Mouse (Mus musculus) hindbrain, embryonic 11.5 days (tissue): ENCODE results near the gene Elmo1. TPM values are rescaled to one million over a fixed set of nuclear protein-coding genes. Genes with fewer than 3 reads are reported as not detected.

ENCODE experiments used
- ATAC-seq: fragments of 200-750 bp; cut with Nextera tagmentation; 2 replicates; pipeline ENCODE4 v1.8.0; 2017; ENCODE audit warnings: mild to moderate bottlenecking, moderate TSS enrichment, moderate library complexity; ENCODE audit not compliant: low FRiP score
- DNase-seq: peaks from one replicate; pipeline ENCODE4 v3.0.0-alpha.2; 2015; ENCODE audit warnings: low spot score
- H3K27ac ChIP-seq: fragments of 300-500 bp; sonication (generic); 2 replicates; pipeline ENCODE4 v1.5.1; 2014; ENCODE audit warnings: mild to moderate bottlenecking, low read depth, low read length
- H3K27me3 ChIP-seq: fragments of 300-500 bp; sonication (generic); 2 replicates; pipeline ENCODE4 v1.6.1; 2014; ENCODE audit warnings: mild to moderate bottlenecking, low read length, moderate library complexity, mixed read lengths; ENCODE audit not compliant: control insufficient read depth, insufficient read depth
- H3K36me3 ChIP-seq: fragments of 300-500 bp; sonication (generic); 2 replicates; pipeline ENCODE4 v1.6.1; 2014; ENCODE audit warnings: mild to moderate bottlenecking, low read length, moderate library complexity, mixed read lengths; ENCODE audit not compliant: control insufficient read depth, insufficient read depth
- H3K4me1 ChIP-seq: fragments of 300-500 bp; sonication (generic); replicated peaks from 2 replicates; pipeline ENCODE4 v1.6.1; 2014; ENCODE audit warnings: low read length, mixed read lengths; ENCODE audit not compliant: control insufficient read depth, insufficient read depth
- H3K4me2 ChIP-seq: fragments of 300-500 bp; sonication (generic); replicated peaks from 2 replicates; pipeline ENCODE4 v1.6.1; 2014; ENCODE audit warnings: mild to moderate bottlenecking, low read depth, low read length
- H3K4me3 ChIP-seq: fragments of 300-500 bp; sonication (generic); 2 replicates; pipeline ENCODE4 v1.5.1; 2014; ENCODE audit warnings: low read depth, low read length
- H3K9ac ChIP-seq: fragments of 300-500 bp; sonication (generic); 2 replicates; pipeline ENCODE4 v1.6.1; 2014; ENCODE audit warnings: low read depth, low read length
- H3K9me3 ChIP-seq: fragments of 300-500 bp; sonication (generic); 2 replicates; pipeline ENCODE4 v1.6.1; 2016; ENCODE audit warnings: low read length; ENCODE audit not compliant: control insufficient read depth
- WGBS: fragments of 180-500 bp; shearing (Covaris S2); extraction: QIAGEN DNeasy Blood & Tissue Kit; methylation state at CpG from one replicate; pipeline ENCODE4 v1.1.7; 2014; 5-methylcytosine and 5-hydroxymethylcytosine counted together
- polyA plus RNA-seq: library from polyadenylated mRNA; unstranded; fragments of >200 nt; fragmentation: Nextera tagmentation; extraction: Ambion mirVana; gene quantifications from 2 replicates; pipeline ENCODE4 v1.2.1, GENCODE M21; 2014

The Elmo1 gene
- polyA plus RNA-seq, 1 experiment from 2014 or later: 22.9 TPM

DNA sequence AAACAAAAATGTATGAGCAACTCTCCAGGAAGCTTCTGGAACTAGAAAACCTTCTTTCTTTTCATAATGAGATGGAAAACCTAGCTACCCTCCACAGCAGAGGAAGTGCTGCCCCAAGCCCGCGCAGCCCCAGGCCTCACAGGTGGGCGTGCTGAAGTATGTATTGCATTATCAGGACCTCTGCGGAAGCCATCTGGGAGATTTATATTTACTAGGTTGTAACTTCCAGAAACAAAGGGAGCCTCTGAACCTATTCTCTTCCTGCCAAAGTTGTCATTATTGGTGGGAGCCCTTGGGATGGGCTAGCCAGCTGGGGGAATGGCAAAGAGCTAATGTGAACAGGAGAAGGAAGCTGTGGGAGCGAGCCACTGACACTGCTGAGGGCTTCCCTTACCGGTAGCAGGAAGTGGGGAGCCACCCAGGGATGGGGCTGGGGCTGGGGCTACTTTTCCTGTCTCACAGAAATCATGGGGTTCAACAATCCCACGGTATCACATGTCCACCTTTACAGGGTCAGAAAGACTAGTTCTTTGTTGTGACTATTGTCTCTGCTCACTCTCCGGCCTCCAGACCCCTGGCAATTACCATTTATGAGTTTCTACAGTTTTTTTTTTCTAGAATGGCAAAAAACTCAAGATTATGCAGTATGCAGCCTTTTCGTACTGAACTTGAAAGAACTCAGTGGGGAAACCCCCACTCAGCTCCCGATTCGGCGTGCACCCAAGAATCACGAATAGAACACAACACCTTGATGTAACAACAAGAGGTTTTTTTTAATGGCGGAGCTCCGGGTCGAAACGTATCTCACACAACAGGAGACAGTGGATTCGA, 44.2 kb downstream of the Elmo1 start:
- Histone ChIP-seq H3K4me2 (no peak overlapping the region), H3K4me1 (peaks cover 4% of the 10 kb centered on the region; the same call in 1 of the 2 replicates), H3K27me3 (no peaks in the 10 kb centered on the region), H3K9me3 (no peaks in the 10 kb centered on the region), H3K27ac (no peak overlapping the region), H3K9ac (no peak overlapping the region), H3K4me3 (no peak overlapping the region), H3K36me3 (no peaks in the 10 kb centered on the region)
- no peak for DNase-seq
- 86% methylated on average over 18 of the region's 18 CpGs for WGBS
- no peak for ATAC-seq

DNA sequence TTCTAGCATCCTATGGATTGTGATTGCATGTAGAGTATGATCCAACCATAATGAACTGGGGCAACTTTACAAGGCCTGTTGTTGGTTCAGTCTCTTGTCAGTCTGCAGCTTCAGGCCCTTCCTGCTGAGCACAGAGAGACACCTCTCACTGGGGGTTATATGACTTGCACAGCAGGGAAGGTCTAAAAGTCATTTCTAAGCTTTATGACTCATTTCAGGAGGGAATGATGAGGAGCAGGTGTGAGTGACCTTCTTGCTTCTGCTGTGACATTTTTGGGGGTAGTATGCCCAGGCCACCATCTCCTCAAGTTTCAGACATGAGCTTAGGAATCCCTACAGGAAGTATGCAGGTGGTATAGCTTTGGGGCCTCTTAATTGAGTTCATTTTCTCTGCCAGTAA, 46.4 kb downstream of the Elmo1 start:
- Histone ChIP-seq H3K36me3 (no peaks in the 10 kb centered on the region), H3K4me3 (no peak overlapping the region), H3K9me3 (no peaks in the 10 kb centered on the region), H3K9ac (no peak overlapping the region), H3K4me1 (peaks cover 4% of the 10 kb centered on the region; the same call in 1 of the 2 replicates), H3K4me2 (no peak overlapping the region), H3K27ac (no peak overlapping the region), H3K27me3 (no peaks in the 10 kb centered on the region)
- ATAC-seq: no peak
- no peak for DNase-seq

DNA sequence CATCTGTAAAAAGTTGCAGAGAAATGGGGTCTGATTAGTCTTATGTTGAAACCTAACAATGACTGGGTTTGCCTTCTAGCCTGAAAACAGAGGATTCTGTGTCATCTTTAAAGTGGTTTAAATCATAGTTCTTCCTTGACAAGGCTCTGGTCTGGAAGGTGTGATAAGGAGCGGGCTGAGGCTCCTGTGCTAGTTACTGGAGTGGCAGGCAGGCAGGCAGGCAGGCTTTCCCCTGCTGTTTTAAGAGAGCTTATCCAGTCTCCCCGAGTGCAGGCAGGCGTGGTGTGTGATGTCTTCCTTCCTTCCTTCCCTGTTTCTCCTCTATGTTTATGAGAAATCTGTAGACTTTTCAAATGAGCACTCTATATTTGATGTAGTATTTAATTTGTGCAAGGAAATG, 48.1 kb downstream of the Elmo1 start:
- no peak for DNase-seq
- no peaks in the 10 kb centered on the region for H3K36me3 ChIP-seq
- H3K27me3 ChIP-seq: no peaks in the 10 kb centered on the region
- H3K9ac ChIP-seq: no peak overlapping the region
- peaks cover 3% of the 10 kb centered on the region; the same call in 1 of the 2 replicates for H3K4me1 ChIP-seq
- no peak for ATAC-seq
- no peak overlapping the region for H3K27ac ChIP-seq
- no peak overlapping the region for H3K4me2 ChIP-seq
- H3K9me3 ChIP-seq: no peaks in the 10 kb centered on the region
- 43% methylated on average over 3 of the region's 3 CpGs for WGBS
- no peak overlapping the region for H3K4me3 ChIP-seq

DNA sequence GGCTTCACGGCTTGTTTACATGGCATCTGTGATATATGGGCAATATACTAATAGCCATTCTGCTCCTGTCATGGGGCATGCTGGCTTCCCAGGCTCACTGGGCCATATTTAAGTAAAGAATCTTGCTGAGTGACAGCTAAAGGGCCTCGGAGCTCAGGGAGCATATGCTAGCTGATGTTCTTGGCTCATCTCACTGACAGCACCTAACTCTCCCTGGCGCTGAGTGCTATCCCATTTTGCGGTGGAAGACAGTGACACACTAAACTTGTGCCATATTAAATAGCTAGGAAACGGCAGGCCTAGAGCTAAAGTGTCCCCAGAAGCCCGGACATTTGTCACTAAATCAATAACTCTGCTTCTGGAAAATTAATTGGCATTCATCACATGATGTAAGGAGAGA, 48.7 kb downstream of the Elmo1 start:
- DNase-seq: no peak
- H3K4me3 ChIP-seq: no peak overlapping the region
- no peak for ATAC-seq
- H3K4me2 ChIP-seq: no peak overlapping the region
- no peak overlapping the region for H3K9ac ChIP-seq
- no peaks in the 10 kb centered on the region for H3K27me3 ChIP-seq
- no peaks in the 10 kb centered on the region for H3K36me3 ChIP-seq
- no peak overlapping the region for H3K27ac ChIP-seq
- H3K4me1 ChIP-seq: no peaks in the 10 kb centered on the region; the same call in 1 of the 2 replicates
- no peaks in the 10 kb centered on the region for H3K9me3 ChIP-seq
- WGBS: 68% methylated on average over 6 of the region's 6 CpGs

DNA sequence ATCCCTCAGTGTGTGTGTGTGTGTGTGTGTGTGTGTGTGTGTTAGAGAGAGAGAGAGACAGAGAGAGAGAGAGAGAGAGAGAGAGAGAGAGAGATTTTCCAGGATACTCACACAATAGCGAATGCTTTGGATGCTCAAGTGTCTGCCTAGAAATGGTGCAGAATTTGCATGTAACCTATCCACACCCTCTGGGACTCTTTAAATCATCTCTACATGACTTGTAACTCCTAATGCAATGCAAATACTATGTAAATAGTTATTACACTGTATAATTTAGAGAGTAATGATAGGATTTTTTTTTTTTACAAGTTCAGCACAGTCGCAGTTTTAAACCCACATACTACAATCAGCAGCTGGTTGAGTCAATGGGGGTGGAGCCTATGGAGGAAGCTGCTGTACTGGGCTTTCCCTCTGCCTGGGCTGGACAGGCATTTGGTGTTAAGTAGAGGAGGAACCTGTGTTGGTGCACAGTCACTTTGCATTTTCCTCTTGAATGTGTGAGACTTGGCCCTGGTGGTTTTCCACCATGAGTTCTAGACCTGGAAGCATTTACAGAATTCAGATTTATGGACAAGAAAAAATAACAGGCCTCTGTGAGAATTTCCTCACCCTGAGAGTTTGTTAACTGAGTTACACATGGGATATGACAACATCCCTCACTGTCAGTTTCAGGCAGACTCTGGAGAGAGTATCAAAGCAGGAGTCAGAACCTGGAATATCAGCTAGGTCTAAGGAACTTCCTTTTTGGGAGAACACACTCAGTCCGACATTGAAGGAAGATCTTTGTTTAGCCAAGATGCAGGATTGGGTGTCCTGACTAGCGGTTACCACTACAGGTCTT, 49.6 kb downstream of the Elmo1 start:
- no peaks in the 10 kb centered on the region; the same call in 1 of the 2 replicates for H3K4me1 ChIP-seq
- no peaks in the 10 kb centered on the region for H3K27me3 ChIP-seq
- H3K9ac ChIP-seq: no peak overlapping the region
- no peak overlapping the region for H3K4me2 ChIP-seq
- WGBS: 83% methylated on average over 4 of the region's 4 CpGs
- H3K4me3 ChIP-seq: no peak overlapping the region
- H3K27ac ChIP-seq: no peak overlapping the region
- no peaks in the 10 kb centered on the region for H3K36me3 ChIP-seq
- H3K9me3 ChIP-seq: no peaks in the 10 kb centered on the region
- DNase-seq (no peak), ATAC-seq (no peak)

DNA sequence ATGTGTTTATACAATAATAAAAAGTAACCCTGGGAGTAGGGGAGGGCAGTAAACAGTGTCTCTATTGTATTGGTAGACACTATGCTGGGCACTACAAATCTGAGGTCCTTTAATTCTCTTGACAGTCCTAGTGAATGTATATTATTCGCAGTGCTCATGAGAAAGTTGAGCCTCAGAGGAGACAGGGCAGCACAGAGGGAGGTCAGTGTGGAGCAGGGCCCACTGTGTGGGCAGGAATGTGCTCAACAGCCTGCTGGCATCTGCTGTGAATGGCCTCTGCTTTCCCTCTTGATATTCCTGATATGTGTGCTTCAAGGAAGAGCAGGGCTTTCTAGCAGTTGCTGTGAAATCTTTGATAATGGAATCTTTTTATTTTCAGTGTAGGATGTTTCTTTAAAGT, 52.2 kb downstream of the Elmo1 start:
- H3K27ac ChIP-seq: no peak overlapping the region
- WGBS: 17% methylated on average over 1 of the region's 1 CpGs
- H3K36me3 ChIP-seq: no peaks in the 10 kb centered on the region
- H3K27me3 ChIP-seq: no peaks in the 10 kb centered on the region
- H3K4me1 ChIP-seq: no peaks in the 10 kb centered on the region; the same call in 1 of the 2 replicates
- H3K4me2 ChIP-seq: no peak overlapping the region
- no peaks in the 10 kb centered on the region for H3K9me3 ChIP-seq
- no peak for ATAC-seq
- no peak overlapping the region for H3K9ac ChIP-seq
- no peak overlapping the region for H3K4me3 ChIP-seq
- DNase-seq: no peak

DNA sequence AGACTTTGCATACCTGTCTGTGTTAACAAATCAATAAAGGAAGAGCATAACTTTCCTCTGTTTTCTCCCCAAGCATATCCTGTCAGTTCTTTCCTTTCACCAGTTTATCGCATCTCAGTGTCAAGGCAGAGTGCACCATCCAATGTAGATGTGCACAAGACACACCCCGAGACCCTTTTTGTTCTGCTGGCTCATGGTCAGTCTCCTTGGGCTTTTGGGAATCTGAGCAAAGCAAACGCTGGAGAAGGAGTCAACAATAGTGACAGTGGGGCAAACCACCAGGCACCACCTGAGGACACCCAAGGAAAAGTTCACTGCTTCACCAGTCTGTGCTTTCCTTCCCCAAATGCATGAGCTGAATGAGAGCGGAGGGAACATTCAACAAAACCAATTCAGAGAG, 56.5 kb downstream of the Elmo1 start:
- no peaks in the 10 kb centered on the region for H3K27me3 ChIP-seq
- no peaks in the 10 kb centered on the region for H3K9me3 ChIP-seq
- H3K4me3 ChIP-seq: no peak overlapping the region
- no peaks in the 10 kb centered on the region for H3K4me1 ChIP-seq
- H3K36me3 ChIP-seq: no peaks in the 10 kb centered on the region
- 94% methylated on average over 4 of the region's 4 CpGs for WGBS
- no peak for ATAC-seq
- DNase-seq: no peak
- no peak overlapping the region for H3K4me2 ChIP-seq
- H3K27ac ChIP-seq: no peak overlapping the region
- H3K9ac ChIP-seq: no peak overlapping the region

DNA sequence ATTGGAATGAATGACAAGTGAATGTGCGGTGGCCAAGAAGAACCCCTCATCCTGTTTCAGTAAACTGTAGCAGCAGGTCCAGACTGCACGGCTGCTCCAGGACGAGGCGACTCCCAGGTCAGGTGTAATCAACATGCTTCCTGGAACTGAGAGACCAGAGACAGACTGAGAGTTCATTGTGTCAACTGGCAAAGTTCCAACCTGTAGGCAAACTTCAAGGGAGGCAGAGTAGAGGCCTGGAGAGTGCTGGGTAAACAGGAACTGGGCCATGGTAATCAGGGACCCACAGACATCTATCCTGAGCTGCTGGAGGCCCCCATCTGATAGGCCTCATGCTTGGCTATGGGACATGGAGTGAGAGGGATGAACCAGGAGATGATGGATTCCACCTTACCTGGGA, 57.3 kb downstream of the Elmo1 start:
- H3K36me3 ChIP-seq: no peaks in the 10 kb centered on the region
- no peak overlapping the region for H3K4me3 ChIP-seq
- no peak overlapping the region for H3K4me2 ChIP-seq
- no peak for ATAC-seq
- no peak overlapping the region for H3K9ac ChIP-seq
- no peaks in the 10 kb centered on the region for H3K9me3 ChIP-seq
- H3K27ac ChIP-seq: no peak overlapping the region
- no peaks in the 10 kb centered on the region for H3K27me3 ChIP-seq
- DNase-seq: no peak
- no peaks in the 10 kb centered on the region for H3K4me1 ChIP-seq
- 82% methylated on average over 4 of the region's 4 CpGs for WGBS
